Mouse (Mus musculus): ENCODE results near the gene Tsacc.
"Not testable (repeated sequence)": the region's sequence is repeated elsewhere in the genome, so short reads cannot be mapped to it uniquely, and the experiment has no call there.

Gene Tsacc

GRCm38 (mm10) chr3:88284815-88285564 lies 11.8 kb downstream of the Tsacc start:
- DNase-seq (ENCODE audit: low spot score in 2 of 2) = not testable (repeated sequence)

DNA sequence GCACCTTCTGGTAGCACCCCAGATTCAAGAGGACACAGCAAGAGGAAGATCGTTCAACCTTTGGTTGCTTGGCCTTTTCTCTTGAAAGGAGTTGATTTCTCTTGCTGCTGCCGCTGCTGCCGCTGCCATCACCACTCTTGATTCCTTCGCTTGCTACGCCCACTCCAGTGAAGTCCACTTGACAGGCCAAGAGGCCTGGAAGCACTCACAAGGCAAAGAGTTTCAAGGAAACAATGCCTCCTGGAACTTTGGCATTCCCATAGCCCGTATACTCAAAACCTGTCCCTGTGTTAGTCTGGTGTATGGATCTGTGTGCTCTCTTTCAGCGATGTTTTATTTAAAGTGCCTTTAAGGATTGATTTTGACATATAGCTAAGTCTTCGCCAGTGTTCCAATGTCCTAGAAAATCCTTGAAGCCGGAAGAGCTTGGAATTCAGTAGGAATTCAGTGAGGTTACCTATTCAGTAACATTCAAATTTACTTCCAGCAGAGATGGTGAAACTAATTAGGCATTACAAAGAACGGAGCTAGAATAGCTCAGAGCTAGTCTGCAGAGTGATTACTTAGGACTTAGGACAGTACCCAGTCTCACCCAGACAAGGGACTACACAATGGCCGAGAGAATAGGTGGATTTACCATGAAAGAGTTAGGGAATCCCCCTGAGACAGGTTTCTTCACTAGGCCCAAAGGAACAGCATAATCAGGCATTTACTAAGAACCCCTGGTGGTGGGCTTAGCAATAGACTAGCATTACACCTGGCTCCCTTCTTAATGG lies 15.5 kb downstream of the Tsacc start:
- not testable (repeated sequence) for DNase-seq (ENCODE audit: low spot score in 2 of 2)

DNA sequence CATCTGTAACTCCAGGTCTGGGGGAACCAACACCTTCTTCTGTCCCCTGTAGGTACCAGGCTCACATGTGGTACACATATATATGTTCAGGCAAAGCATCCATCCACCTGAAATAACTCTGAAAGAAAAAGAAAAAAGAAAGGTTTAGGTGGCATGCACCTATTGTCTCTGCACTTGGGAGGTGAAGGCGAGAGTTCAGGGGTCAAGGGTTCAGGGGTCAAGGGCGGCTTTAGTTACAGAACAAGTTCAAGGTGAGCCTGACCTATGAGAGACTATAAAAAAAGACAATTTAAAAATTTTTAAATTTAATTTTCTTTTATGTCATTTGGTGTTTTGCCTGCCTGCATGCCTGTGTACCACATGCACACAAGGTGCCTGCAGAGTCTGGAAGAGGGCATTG lies 16.8 kb downstream of the Tsacc start:
- DNase-seq (ENCODE audit: low spot score in 2 of 2) = no peak

DNA sequence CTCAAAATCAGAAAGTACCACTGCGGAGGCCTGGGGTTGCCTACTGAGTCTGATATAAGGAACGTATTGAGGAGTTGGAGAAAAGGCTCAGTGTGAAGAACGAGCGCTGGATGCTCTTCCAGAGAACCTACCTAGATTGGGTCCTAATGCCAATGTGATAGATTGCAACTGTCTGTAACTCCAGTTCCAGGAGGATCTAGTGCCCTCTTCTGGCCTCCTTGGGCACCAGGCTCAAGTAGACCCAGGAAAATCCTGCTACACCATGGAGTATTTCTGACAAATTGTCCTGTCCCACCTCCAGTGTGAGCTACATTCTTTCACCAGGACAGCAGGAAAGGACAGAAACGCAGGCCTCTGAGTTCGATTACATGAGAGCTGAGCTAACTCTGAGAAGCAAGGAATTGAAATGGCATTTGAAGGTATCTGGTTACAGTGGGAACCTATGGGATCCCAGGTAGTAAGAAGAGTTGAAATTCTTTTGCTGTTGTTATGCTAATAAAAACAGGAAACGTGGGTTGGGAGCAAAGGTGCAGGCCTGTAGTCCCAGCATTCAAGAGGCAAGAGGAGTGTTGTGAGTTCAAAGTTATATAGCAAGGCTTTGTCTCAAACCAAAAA lies 20.2 kb downstream of the Tsacc start:
- DNase-seq (ENCODE audit: low spot score in 2 of 2) = no peak

- no peak for DNase-seq (ENCODE audit: low spot score in 2 of 2)
Observed at GRCm38 (mm10) chr3:88276121-88276520, 20.7 kb downstream of the Tsacc start.

- peak in 1 of 2 experiments; percentile 28 for DNase-seq (ENCODE audit: low spot score in 2 of 2)
Observed at GRCm38 (mm10) chr3:88274002-88274401, 22.8 kb downstream of the Tsacc start.

GRCm38 (mm10) chr3:88271859-88272258 lies 24.9 kb downstream of the Tsacc start:
- DNase-seq (ENCODE audit: low spot score in 2 of 2) = no peak

DNA sequence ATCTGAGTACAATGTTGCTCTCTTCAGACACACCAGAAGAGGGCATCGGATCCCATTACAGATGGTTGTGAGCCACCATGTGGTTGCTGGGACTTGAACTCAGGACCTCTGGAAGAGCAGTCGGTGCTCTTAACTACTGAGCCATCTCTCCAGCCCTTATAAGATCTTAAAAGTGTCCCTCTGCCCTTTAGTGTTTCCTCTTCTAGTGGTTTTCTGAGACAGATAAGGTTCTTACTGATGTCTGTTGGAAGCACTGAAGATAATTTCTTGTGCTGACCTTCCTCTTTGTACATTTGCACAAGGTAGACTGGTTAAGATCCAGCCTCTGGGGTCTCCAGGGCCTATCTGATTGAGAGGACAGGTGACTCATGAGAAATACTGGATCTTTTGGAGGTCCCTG lies 25.5 kb downstream of the Tsacc start:
- not testable (repeated sequence) for DNase-seq (ENCODE audit: low spot score in 2 of 2)

GRCm38 (mm10) chr3:88268991-88269390 lies 27.8 kb downstream of the Tsacc start:
- DNase-seq (ENCODE audit: low spot score in 2 of 2) = no peak

DNA sequence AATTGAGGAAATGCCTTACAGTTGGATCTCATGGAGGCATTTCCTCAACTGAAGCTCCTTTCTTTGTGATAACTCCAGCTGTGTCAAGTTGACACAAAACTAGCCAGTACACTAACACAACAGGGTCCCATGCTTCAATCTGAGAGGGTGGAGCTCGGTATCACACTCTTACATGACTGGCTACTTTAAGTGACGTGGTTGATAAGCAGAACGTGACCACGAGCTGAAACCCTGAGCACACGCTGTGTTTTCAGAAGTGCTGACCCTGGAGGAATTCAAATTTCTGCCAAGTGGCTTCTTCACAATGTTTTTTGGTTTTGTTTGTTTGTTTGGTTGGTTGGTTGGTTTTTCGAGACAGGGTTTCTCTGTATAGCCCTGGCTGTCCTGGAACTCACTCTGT lies 28.8 kb downstream of the Tsacc start:
- not testable (repeated sequence) for DNase-seq (ENCODE audit: low spot score in 2 of 2)

GRCm38 (mm10) chr3:88262346-88262745 lies 34.5 kb downstream of the Tsacc start:
- DNase-seq (ENCODE audit: low spot score in 2 of 2) = no peak

GRCm38 (mm10) chr3:88256382-88256781 lies 40.4 kb downstream of the Tsacc start:
- DNase-seq (ENCODE audit: low spot score in 2 of 2) = no peak

DNA sequence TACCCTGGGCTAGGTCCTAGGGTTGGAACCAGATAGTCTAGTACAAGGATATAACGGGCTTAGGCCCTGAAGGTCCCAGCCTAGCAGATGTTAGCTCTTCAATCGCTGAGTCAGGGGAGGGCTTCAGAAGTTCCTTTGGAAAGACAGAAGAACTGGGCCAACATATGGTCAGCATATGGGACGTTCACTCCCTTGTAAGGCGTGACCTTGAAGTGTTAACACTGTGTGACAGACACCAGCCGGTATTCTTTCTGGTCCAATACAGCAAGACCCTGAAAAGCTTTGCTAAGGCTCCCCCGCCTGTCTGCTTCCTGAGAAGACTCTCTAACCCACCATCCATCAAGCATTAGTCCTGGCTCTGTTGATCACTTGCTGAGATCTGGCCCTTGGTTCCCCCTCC lies 40.8 kb downstream of the Tsacc start:
- DNase-seq (ENCODE audit: low spot score in 2 of 2) = no peak

DNA sequence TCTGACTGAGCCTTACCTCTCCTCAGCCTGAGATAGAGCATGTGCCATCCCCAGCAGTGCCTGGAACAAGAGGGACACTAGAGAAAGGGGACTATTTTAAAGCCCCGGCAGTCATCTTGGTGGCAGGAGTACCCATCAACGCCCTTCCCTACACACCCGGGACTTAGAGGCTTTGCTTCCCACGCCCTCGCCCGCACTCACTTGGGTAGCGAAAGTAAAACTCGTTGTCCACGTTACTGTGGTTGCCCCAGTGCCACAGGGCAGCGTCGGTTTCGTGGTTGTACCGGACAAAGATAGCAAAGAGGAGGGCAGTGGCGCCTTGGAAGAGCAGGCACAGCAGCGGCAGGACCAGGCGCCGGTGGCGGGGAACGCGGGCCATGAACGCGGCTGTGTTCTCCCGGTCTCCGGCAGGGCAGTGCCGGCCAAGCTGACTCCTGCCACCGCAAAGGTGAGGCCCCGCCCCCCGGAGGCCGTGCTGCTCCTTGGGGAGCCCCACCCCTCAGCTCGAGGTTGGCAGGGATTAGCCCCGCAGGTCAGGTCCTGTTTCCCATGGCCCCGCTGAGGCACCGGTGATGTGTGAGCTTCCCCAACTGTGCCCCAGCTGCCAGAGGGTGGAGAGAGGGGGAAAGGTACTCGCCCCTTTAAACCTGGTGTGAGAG lies 42.4 kb downstream of the Tsacc start, which contains the start of gene Rhbg:
Gene Rhbg, minus strand, starts transcription at position 442 of the 659 bp plus-strand sequence.
- peak in 1 of 2 experiments; percentile 47 for DNase-seq (ENCODE audit: low spot score in 2 of 2)

- no peak for DNase-seq (ENCODE audit: low spot score in 2 of 2)
Observed at GRCm38 (mm10) chr3:88252739-88253138, 44.1 kb downstream of the Tsacc start.

DNA sequence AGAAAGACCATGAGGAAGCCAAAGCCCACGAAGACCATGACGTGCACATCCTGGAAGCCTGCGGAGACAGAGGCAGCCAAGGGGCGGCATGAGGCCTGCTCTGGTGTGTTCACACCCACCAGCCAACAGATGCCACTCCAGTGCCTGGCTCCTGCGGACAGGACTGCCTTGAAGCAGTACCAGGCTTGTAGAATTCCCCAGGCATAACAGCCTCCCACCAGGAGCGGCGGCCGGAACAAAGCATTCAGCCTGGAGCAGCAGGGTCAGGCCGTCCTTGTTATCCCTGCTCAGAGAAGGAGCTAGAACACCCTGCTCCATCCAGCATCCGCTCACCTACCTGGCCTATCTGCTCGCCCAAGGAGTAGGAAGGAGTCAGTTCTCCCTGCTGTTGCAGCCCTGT lies 48.4 kb downstream of the Tsacc start:
- DNase-seq (ENCODE audit: low spot score in 2 of 2) = no peak

GRCm38 (mm10) chr3:88247666-88248065 lies 49.1 kb downstream of the Tsacc start:
- DNase-seq (ENCODE audit: low spot score in 2 of 2) = no peak

DNA sequence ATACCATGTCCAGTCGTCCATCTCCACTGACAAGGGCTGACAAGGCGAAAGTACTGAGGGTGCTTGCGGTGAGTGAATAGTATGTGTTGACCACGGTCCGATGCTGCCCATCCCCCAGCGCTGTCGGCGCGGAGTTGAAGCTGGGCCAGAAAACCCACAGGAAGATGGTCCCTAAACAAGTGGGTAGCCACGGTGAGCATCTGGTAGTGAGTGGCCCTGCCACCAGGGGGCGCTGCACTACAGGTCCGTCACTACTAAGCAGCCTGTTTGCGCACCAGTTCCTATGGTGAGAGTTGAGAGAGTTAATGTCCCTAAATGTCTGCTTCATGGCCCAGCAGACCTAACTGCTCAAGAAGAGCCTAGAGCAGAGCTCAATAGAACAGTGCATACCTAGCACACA lies 51.0 kb downstream of the Tsacc start:
- DNase-seq (ENCODE audit: low spot score in 2 of 2) = peak; percentile 69 to 89

DNA sequence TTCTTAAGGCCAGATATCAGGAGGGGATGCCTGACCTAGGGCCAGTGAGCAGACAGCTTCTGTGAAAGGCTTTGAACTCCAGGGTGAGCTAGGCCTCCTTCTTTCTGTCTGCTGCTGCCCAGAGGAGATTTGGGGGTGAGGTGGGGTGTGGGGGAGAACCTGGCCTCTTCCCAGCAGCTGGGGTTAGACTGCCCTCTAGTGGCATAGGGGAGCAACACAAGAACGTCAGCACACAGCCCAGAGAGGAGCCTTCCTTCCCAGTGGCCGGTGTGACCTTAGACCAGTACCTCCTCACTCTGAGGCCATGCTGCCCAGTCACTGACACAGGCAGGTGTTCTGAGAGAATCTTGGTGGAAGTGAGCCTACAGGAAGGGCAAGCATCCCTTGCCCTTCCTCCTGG lies 52.7 kb downstream of the Tsacc start:
- peak; percentile 35 to 71 for DNase-seq (ENCODE audit: low spot score in 2 of 2)

DNA sequence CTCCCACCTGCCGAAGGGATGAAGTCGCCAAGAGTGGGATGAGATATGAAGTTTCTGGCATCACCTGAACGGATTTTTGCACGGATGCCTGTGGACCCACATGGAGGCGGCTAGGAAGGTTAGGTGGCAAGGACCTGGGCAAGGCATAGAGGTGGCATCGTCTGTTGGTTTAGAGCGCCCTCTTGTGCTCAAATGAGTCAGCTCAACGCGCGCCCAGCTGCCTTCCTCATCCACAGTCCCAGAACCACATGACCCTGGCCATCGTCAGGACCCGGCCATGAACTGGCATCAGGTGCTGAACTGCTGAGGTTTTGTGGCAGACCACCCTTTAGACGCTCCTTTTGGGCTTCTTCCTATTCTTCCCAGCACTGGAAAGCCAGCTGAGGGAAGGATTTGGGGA lies 54.3 kb downstream of the Tsacc start:
- DNase-seq (ENCODE audit: low spot score in 2 of 2) = peak; percentile 47 to 80

- no peak for DNase-seq (ENCODE audit: low spot score in 2 of 2)
Observed at GRCm38 (mm10) chr3:88241045-88241786, 55.6 kb downstream of the Tsacc start.
